Mouse (Mus musculus) forebrain, postnatal 0 days (tissue): ENCODE data around the gene Tfap4. TPM values are rescaled to one million over a fixed set of nuclear protein-coding genes. Genes with fewer than 3 reads are reported as not detected.

Source experiments
- ATAC-seq: fragments of 200-750 bp; cut with Nextera tagmentation; 2 replicates; pipeline ENCODE4 v1.8.0; 2017; ENCODE audit warnings: mild to moderate bottlenecking, moderate library complexity
- DNase-seq: peaks from one replicate; pipeline ENCODE4 v3.0.0-alpha.2; 2015
- H3K27ac ChIP-seq: fragments of 300-500 bp; sonication (generic); 2 replicates; pipeline ENCODE4 v1.5.1; 2014; ENCODE audit warnings: low read depth, mild to moderate bottlenecking, antibody characterized with exemption, low read length, moderate library complexity, mixed read lengths
- H3K27me3 ChIP-seq: fragments of 300-500 bp; sonication (generic); 2 replicates; pipeline ENCODE4 v1.6.1; 2014; ENCODE audit warnings: mild to moderate bottlenecking, low read length, mixed read lengths; ENCODE audit not compliant: insufficient read depth
- H3K36me3 ChIP-seq: fragments of 300-500 bp; sonication (generic); 2 replicates; pipeline ENCODE4 v1.6.1; 2014; ENCODE audit warnings: mild to moderate bottlenecking, moderate library complexity; ENCODE audit not compliant: insufficient read depth
- H3K4me1 ChIP-seq: fragments of 300-500 bp; sonication (generic); 2 replicates; pipeline ENCODE4 v1.6.1; 2014; ENCODE audit warnings: antibody characterized with exemption; ENCODE audit not compliant: insufficient read depth
- H3K4me2 ChIP-seq: fragments of 300-500 bp; sonication (generic); 2 replicates; pipeline ENCODE4 v1.6.1; 2014; ENCODE audit warnings: low read depth, mild to moderate bottlenecking, moderate library complexity
- H3K4me3 ChIP-seq: fragments of 300-500 bp; sonication (generic); 2 replicates; pipeline ENCODE4 v1.5.1; 2014; ENCODE audit warnings: low read depth, low read length, mixed read lengths
- H3K9ac ChIP-seq: fragments of 300-500 bp; sonication (generic); 2 replicates; pipeline ENCODE4 v1.6.1; 2014; ENCODE audit warnings: mild to moderate bottlenecking
- H3K9me3 ChIP-seq: fragments of 300-500 bp; sonication (generic); 2 replicates; pipeline ENCODE4 v1.6.1; 2016; ENCODE audit warnings: low read length
- CTCF ChIP-seq: sonication (generic); IDR thresholded peaks from 2 replicates; pipeline ENCODE4 v1.5.1; 2016; ENCODE audit warnings: antibody characterized with exemption, control low read depth, low read depth
- WGBS: fragments of 180-500 bp; shearing (Covaris S2); extraction: QIAGEN DNeasy Blood & Tissue Kit; methylation state at CpG from one replicate; pipeline ENCODE4 v1.1.7; 2014; 5-methylcytosine and 5-hydroxymethylcytosine counted together
- polyA plus RNA-seq: library from polyadenylated mRNA; unstranded; fragments of >200 nt; fragmentation: Nextera tagmentation; extraction: Ambion mirVana; gene quantifications from 2 replicates; pipeline ENCODE4 v1.2.1, GENCODE M21; 2015
- total RNA-seq: library from RNA; depleted of rRNA; stranded (reverse); fragments of >200 nt; gene quantifications from 2 replicates; pipeline ENCODE4 v1.2.3, GENCODE M21; 2014

Tfap4 gene
- total and polyA plus RNA-seq, 2 experiments from 2014 or later, result 8.0 to 10.2 TPM

DNA sequence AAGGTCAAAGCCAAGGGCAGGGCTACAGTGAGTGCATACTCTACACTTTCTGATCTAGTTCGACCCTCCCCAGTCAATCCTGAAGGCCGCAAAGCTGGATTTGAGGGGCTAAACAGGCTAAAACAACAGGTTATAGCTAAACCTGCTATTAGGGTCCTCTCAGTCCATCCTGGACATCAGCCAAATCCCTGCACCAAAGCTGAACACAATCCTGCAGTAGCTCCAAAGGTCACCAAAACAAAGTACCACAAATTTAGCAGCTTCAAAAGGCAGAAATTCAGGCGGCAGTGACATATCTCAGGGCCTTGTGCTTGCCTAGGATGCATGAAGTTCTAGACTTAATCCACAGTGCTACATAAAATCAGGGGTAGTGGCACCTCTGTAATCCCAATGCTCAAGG lies 53.5 kb downstream of the Tfap4 start:
- TF ChIP-seq CTCF, result no peak
- H3K36me3 ChIP-seq, result no peaks in the 10 kb centered on the region
- no peak for ATAC-seq
- H3K4me3 ChIP-seq, result no peak overlapping the region
- no peaks in the 10 kb centered on the region for H3K9me3 ChIP-seq
- 78% methylated on average over 3 of the region's 3 CpGs for WGBS
- H3K27ac ChIP-seq, result no peak overlapping the region
- H3K27me3 ChIP-seq, result no peaks in the 10 kb centered on the region
- DNase-seq, result no peak
- no peak overlapping the region for H3K4me2 ChIP-seq
- no peak overlapping the region for H3K9ac ChIP-seq
- no peaks in the 10 kb centered on the region for H3K4me1 ChIP-seq

DNA sequence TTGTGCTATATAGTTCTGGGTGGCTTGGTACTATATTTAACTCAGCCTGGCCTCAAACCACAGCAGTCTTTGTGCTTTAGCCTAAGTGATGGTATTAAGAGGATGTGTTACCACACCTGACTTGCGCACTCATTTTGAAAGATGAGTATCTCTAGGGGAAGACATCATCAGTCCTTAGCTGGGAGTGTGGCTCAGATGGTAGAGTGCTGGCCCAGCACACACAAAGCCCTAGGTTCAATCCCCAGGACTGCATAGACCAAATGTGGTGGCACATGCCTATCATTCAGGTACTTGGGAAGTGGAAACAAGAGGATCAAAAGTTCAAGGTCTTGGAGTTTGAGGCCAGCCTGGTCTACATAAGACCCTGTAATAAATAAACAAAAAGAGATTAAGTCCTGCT lies 56.2 kb downstream of the Tfap4 start:
- DNase-seq (no peak), ATAC-seq (no peak)
- H3K4me1 ChIP-seq, result no peaks in the 10 kb centered on the region
- WGBS, result 98% methylated on average over 1 of the region's 1 CpGs
- H3K4me2 ChIP-seq, result no peak overlapping the region
- no peak overlapping the region for H3K9ac ChIP-seq
- H3K27ac ChIP-seq, result no peak overlapping the region
- no peak for TF ChIP-seq CTCF
- no peaks in the 10 kb centered on the region for H3K9me3 ChIP-seq
- no peaks in the 10 kb centered on the region for H3K27me3 ChIP-seq
- H3K4me3 ChIP-seq, result no peak overlapping the region
- no peaks in the 10 kb centered on the region for H3K36me3 ChIP-seq

DNA sequence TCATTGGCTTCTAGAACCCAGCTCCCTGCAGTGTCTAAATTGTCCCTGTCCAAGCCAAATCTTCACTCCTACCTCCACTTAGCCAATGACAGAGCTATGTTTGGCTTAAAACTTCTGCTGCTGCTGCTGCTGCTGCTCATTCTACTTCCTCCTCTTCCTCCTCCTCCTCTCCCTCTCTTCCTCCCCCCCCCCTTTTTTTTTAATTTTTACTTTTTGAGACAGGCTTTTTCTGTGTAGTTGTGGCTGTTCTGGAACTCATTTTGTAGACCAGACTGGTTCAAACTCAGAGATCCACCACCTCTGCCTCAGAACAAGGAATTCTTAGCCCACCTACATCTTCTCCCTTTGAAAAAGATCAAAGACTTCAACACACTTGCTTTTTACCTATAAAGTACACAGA lies 57.1 kb downstream of the Tfap4 start:
- TF ChIP-seq CTCF, result no peak
- no peak overlapping the region for H3K27ac ChIP-seq
- H3K36me3 ChIP-seq, result no peaks in the 10 kb centered on the region
- H3K27me3 ChIP-seq, result no peaks in the 10 kb centered on the region
- H3K4me1 ChIP-seq, result no peaks in the 10 kb centered on the region
- H3K9ac ChIP-seq, result no peak overlapping the region
- ATAC-seq (no peak), DNase-seq (no peak)
- no peaks in the 10 kb centered on the region for H3K9me3 ChIP-seq
- H3K4me3 ChIP-seq, result no peak overlapping the region
- no peak overlapping the region for H3K4me2 ChIP-seq

DNA sequence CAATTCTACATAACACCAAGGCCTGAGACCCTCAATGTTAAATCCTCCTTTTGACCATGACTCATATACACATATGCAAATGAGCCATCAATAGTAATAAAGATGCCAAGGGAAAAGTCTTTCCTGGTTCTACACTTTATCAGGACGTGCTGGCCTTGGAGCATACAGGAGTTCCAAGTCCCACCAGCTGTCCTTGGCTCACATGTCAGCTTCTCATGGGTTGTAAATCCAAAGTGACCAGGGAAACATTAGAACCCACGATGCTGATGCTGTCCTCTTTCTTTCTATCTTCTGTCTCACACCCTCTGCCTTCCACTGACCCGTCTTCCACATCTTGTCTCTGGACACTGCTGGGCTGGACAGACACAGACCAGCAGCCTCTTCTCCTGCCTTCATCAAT lies 58.0 kb downstream of the Tfap4 start:
- H3K9me3 ChIP-seq, result no peaks in the 10 kb centered on the region
- 87% methylated on average over 3 of the region's 3 CpGs for WGBS
- no peak overlapping the region for H3K4me2 ChIP-seq
- ATAC-seq (no peak), DNase-seq (no peak)
- H3K4me1 ChIP-seq, result no peaks in the 10 kb centered on the region
- H3K9ac ChIP-seq, result no peak overlapping the region
- no peak overlapping the region for H3K27ac ChIP-seq
- H3K27me3 ChIP-seq, result no peaks in the 10 kb centered on the region
- H3K36me3 ChIP-seq, result no peaks in the 10 kb centered on the region
- no peak overlapping the region for H3K4me3 ChIP-seq
- TF ChIP-seq CTCF, result no peak

DNA sequence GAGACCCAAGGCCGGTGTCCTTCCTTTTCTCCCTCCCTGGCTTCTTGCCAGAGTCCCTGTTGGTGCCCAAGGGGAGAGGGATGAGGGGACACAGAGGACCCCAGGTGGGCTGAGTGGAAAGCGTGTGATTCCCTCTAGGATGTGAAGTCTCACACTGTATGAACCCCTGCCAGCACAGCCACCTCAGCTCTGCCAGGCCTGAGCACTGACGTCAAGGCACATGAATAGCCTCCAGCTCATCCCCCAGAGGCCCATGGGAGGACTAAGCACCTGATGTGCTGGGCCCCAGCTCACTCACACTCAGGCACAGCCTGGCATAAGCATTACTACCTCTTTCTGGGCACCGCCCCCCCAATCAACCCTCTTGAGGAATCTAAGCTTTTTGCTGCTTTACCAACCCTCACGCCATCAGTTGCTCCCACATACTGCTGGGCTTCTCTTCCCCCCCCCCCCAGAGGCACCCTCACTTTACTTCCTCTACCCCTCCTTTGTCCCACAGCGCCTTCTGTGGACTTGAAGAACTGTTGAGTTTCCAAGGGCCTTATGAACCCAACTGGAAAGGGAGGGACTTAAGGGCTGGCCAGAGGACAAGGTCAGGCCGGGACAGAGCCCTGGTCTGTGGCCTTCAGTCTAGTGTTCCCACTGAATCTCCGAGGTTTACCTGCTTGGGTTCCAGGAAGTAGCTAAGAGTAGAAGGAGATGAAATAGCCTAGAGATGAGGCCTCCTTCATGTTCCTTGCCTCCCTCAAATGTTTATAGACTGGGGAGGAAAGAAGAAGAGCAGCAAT lies 58.9 kb downstream of the Tfap4 start:
- H3K9ac ChIP-seq, result no peak overlapping the region
- no peak overlapping the region for H3K4me2 ChIP-seq
- no peak for TF ChIP-seq CTCF
- 81% methylated on average over 8 of the region's 8 CpGs for WGBS
- no peaks in the 10 kb centered on the region for H3K4me1 ChIP-seq
- H3K27me3 ChIP-seq, result no peaks in the 10 kb centered on the region
- no peak for DNase-seq
- H3K27ac ChIP-seq, result no peak overlapping the region
- H3K4me3 ChIP-seq, result no peak overlapping the region
- H3K9me3 ChIP-seq, result no peaks in the 10 kb centered on the region
- no peaks in the 10 kb centered on the region for H3K36me3 ChIP-seq
- ATAC-seq, result no peak

DNA sequence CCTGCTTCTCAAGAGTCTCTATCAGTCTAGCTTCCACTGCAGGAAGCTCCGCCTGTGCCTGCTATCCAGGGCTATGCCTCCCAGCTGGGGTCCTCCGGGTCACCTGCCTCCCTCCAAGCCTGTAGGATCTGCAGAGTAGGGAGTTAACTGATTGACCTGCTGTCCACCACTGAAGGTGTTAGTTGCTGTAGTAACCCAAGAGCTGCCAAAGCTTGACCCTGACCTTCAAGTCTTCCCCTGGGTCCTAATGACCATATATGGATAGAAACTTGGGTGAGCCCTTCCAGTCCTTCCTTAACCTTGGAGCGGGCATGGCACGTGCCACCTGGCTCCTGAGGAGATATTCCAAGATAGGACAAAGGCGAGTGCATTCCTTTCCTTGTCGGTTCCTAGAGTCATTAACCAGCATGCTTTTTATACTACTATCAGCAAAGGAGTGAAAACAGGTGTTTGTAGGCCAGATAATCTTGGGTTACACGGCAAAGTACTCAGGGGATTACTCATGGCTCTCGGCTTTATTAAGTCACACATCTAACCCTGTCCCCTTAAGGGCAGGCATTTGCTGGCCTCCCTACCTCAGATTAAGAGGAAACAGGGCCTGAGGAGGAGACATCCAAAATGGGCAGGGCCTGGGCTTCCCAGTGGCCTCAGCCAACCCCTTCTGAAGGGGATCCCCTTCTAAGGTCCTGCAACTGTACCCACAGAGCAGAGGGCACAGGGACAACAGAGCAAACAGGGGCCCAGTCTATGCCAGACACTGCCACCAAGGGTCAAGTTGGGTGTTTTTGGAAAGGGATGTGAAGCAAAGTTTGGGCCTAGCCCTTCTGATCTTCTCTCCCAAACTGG lies 61.7 kb downstream of the Tfap4 start:
- Histone ChIP-seq H3K4me2 (no peak overlapping the region), H3K9ac (no peak overlapping the region), H3K27me3 (no peaks in the 10 kb centered on the region), H3K36me3 (no peaks in the 10 kb centered on the region), H3K4me1 (no peaks in the 10 kb centered on the region), H3K4me3 (no peak overlapping the region), H3K27ac (no peak overlapping the region), H3K9me3 (no peaks in the 10 kb centered on the region)
- no peak for ATAC-seq
- DNase-seq, result no peak
- 82% methylated on average over 8 of the region's 8 CpGs for WGBS
- no peak for TF ChIP-seq CTCF

DNA sequence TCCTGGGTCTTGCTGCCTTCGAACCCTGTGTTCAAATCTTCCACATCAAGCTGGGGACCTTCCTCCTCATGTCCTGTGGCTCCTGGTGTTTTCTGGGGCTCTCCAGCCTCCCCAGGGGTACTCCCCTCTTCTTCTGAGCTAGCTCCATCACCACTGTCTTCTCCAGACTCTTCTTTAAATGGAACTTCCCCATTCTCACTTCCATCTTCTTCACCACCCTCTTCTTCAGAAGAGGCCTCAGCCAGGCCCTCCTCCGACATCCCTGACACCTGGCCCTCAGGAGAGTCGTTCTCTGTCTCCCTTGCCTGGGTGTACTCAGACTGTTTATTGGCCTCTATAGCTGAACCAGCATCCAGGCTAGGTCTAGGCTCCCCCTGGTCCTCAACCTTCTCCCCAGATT lies 63.2 kb downstream of the Tfap4 start:
- Histone ChIP-seq H3K4me1 (no peaks in the 10 kb centered on the region), H3K4me3 (no peak overlapping the region), H3K4me2 (no peak overlapping the region), H3K27ac (no peak overlapping the region), H3K9ac (no peak overlapping the region), H3K27me3 (no peaks in the 10 kb centered on the region), H3K9me3 (no peaks in the 10 kb centered on the region), H3K36me3 (no peaks in the 10 kb centered on the region)
- DNase-seq, result no peak
- ATAC-seq, result no peak
- no peak for TF ChIP-seq CTCF
- WGBS, result 88% methylated on average over 3 of the region's 3 CpGs
